Mouse (Mus musculus): Measurements from ENCODE around the gene Zdhhc23.

DNA sequence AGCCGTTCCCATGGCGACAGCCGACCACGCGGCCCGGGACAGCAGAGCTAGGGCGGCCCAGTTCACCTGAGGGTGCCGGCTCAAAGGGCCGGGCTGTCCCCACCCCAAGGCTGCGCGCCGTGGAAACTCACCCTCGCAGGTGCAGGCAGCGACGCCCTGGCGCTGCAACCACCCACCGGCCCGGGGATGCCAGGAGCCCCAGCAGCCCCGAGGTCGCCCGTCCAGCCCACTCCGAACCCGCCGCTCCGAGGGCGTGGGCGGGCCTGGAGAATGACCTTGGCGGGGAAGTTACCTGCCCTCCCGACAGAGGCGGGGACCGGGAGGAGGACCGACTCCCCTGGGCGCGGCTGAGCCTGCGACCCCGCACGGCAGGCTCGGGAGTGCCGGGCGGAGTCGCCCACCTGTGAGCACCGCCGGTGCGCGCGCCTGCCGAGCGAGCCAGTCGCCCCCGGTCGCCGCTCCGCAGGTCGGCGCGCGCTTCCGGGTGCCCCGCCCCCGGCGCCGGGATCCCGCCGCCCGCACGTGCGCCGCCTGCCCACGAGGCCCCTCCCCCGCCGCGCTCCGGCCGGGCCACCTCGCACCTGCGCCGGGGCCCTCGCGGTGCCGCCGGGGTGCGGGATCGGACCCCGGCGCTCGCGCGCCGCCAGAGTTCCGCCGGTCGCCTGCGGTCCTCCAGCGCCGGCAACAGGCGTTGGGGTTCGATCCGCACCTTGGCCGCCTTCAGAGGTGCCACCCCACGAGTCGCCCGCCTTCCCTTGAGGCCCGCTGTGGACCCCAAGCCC is at the start of gene Zdhhc23:
- TF ChIP-seq CTCF (IDR thresholded peaks at IDR 0.05; ENCODE audit: extremely low read depth, insufficient read length, insufficient replicate concordance, low read depth, low read length) (no peak), POLR2A (IDR thresholded peaks at IDR 0.05; ENCODE audit: low read depth, low read length) (no peak)

Measured in small intestine, adult 2 months (tissue).